8 mouse cellular contexts compared by ENCODE assay signal in genomic region chr16:21727897-21728364, GRCm38 (mm10). TPM values are rescaled to one million over a fixed set of nuclear protein-coding genes. Genes with fewer than 3 reads are reported as not detected.
A peak's percentile ranks its signal among the peaks of the same experiment; 100 is the strongest.
DNase-seq lines count a peak whose midpoint lies in the region; ATAC-seq lines count a peak whose summit lies in the region.

No protein-coding gene starts in this region.

- H3K9ac ChIP-seq in forebrain, embryonic 16.5 days (replicated peaks; ENCODE audit: low read depth, low read length), result peak overlapping the region; percentile 54
- peak overlapping the region; percentile 27; the same call in 1 of the 2 replicates for H3K9ac ChIP-seq in lung, embryonic 16.5 days (ENCODE audit: low read length)

- DNase-seq in MN1 (ENCODE audit: low spot score), result peak; percentile 69
- DNase-seq in cerebellum, adult 11-12 months, result peak; percentile 36
- peak; percentile 79 to 83 for DNase-seq in heart, postnatal 36 days
- peak; percentile 48 to 84 for DNase-seq in layer of hippocampus, adult 8-10 months (ENCODE audit: low spot score in 2 of 2)
- peak; percentile 89 for DNase-seq in retina, postnatal 1 day
- DNase-seq in urinary bladder, postnatal 10 days (ENCODE audit: low spot score), result peak; percentile 18

- no peaks in the 10 kb centered on the region for H3K27me3 ChIP-seq in forebrain, embryonic 16.5 days (replicated peaks; ENCODE audit: control insufficient read depth, insufficient read depth, low read length)
- H3K27me3 ChIP-seq in lung, embryonic 16.5 days (ENCODE audit: control insufficient read depth, insufficient read depth, low read depth, low read length), result no peaks in the 10 kb centered on the region

- no peaks in the 10 kb centered on the region for H3K9me3 ChIP-seq in forebrain, embryonic 16.5 days (ENCODE audit: control insufficient read depth, low read length)
- no peaks in the 10 kb centered on the region for H3K9me3 ChIP-seq in lung, embryonic 16.5 days (ENCODE audit: control insufficient read depth, low read length)

- 0 out of 2 replicates have a peak, but pooled peaks cover 3% of the 10 kb centered on the region for H3K4me1 ChIP-seq in forebrain, embryonic 16.5 days (replicated peaks; ENCODE audit: control insufficient read depth, insufficient read depth, low read length)
- H3K4me1 ChIP-seq in lung, embryonic 16.5 days (replicated peaks; ENCODE audit: control insufficient read depth, insufficient read depth, low read length), result peaks cover 3% of the 10 kb centered on the region; the same call in 1 of the 2 replicates

- 14% methylated on average over 10 of the region's 10 CpGs for WGBS in forebrain, embryonic 16.5 days
- WGBS in lung, embryonic 16.5 days, result 33% methylated on average over 10 of the region's 10 CpGs

- no peaks in the 10 kb centered on the region for H3K36me3 ChIP-seq in forebrain, embryonic 16.5 days (ENCODE audit: control insufficient read depth, insufficient read depth)
- H3K36me3 ChIP-seq in lung, embryonic 16.5 days (ENCODE audit: control insufficient read depth, insufficient read depth, low read length), result no peaks in the 10 kb centered on the region

- H3K4me3 ChIP-seq in forebrain, embryonic 16.5 days (replicated peaks; ENCODE audit: low read length), result peak overlapping the region; percentile 42
- H3K4me3 ChIP-seq in lung, embryonic 16.5 days (ENCODE audit: low read length), result peak overlapping the region; percentile 46

- intact Hi-C loops in heart, postnatal 36 days (cut with DNase I), result loop anchor here (1.0 to 2.0 kb wide), 3 partner anchors 112 to 240 kb away; no protein-coding TSS in a partner anchor

- peak; percentile 70 for ATAC-seq in forebrain, embryonic 16.5 days
- peak; percentile 26; the same call in 1 of the 2 replicates for ATAC-seq in lung, embryonic 16.5 days (ENCODE audit: low read depth)

- no peak overlapping the region for H3K27ac ChIP-seq in forebrain, embryonic 16.5 days (ENCODE audit: low read length)
- no peak overlapping the region for H3K27ac ChIP-seq in lung, embryonic 16.5 days (ENCODE audit: low read length)

- H3K4me2 ChIP-seq in forebrain, embryonic 16.5 days (ENCODE audit: low read length), result peak overlapping the region; percentile 54
- peak overlapping the region; percentile 48 for H3K4me2 ChIP-seq in lung, embryonic 16.5 days (ENCODE audit: low read depth, low read length)

RNA-seq across cellular contexts. Expression of gene 2510009E07Rik, which starts 33.5 kb away (rescaled TPM):
- polyA plus RNA-seq in forebrain, embryonic 16.5 days (2015; fragmentation: Nextera tagmentation; extraction: Ambion mirVana), result 43.0 and 43.9 TPM in 2 replicates
- total RNA-seq in heart, postnatal 36 days (2021), result 10 to 100 TPM; 22.9 to 23.8 TPM
- total RNA-seq in layer of hippocampus, adult 8-10 months (2022), result 10 to 100 TPM; 36.8 to 48.1 (median 41.6) TPM
- 21.7 and 22.0 TPM in 2 replicates for polyA plus RNA-seq in lung, embryonic 16.5 days (2015; fragmentation: Nextera tagmentation; extraction: Ambion mirVana)

RNA-seq across cellular contexts. Expression of gene Ehhadh, which starts 59.7 kb away (rescaled TPM):
- polyA plus RNA-seq in forebrain, embryonic 16.5 days (2015; fragmentation: Nextera tagmentation; extraction: Ambion mirVana), result 0.83 and 1.1 TPM in 2 replicates
- 10 to 100 TPM; 17.1 to 21.8 TPM for total RNA-seq in heart, postnatal 36 days (2021)
- total RNA-seq in layer of hippocampus, adult 8-10 months (2022), result 1 to 10 TPM; 1.7 to 2.5 (median 2.2) TPM
- 2.4 and 2.6 TPM in 2 replicates for polyA plus RNA-seq in lung, embryonic 16.5 days (2015; fragmentation: Nextera tagmentation; extraction: Ambion mirVana)

Comparison
In these comparisons a context has a peak if more than half of its experiments do, and no peak if none do; other contexts are left out.
1. DNase-seq: peak in every context shown above with its lines; median percentile 89 in retina, postnatal 1 day; 81 in heart, postnatal 36 days; 69 in MN1; 66 in layer of hippocampus, adult 8-10 months; 36 in cerebellum, adult 11-12 months; 18 in urinary bladder, postnatal 10 days.
2. RNA of gene Ehhadh, which starts 59.7 kb away (total RNA-seq): 17.1 to 21.8 TPM in heart, postnatal 36 days; 1.7 to 2.5 TPM in layer of hippocampus, adult 8-10 months; every median in the first group is over 4 times any median in the second.